Mouse (Mus musculus) testis, adult 2 months (tissue): ENCODE data around the gene Catsperz. TPM values are rescaled to one million over a fixed set of nuclear protein-coding genes. Genes with fewer than 3 reads are reported as not detected.
"Not testable (repeated sequence)": the region's sequence is repeated elsewhere in the genome, so short reads cannot be mapped to it uniquely, and the experiment has no call there.

Experiments
- H3K27ac ChIP-seq: fragments of 200-500 bp; 2 replicates; pipeline ENCODE4 v1.5.1; 2012; ENCODE audit warnings: low read depth, low read length; ENCODE audit not compliant: control insufficient read depth, insufficient read depth
- H3K27me3 ChIP-seq: fragments of 200-500 bp; 2 replicates; pipeline ENCODE4 v1.6.1; 2012; ENCODE audit warnings: mild to moderate bottlenecking, low read length, moderate library complexity; ENCODE audit not compliant: control insufficient read depth, insufficient read depth
- H3K36me3 ChIP-seq: fragments of 200-500 bp; 2 replicates; pipeline ENCODE4 v1.6.1; 2012; ENCODE audit warnings: mild to moderate bottlenecking, low read length; ENCODE audit not compliant: control insufficient read depth, insufficient read depth
- H3K4me1 ChIP-seq: fragments of 200-500 bp; 2 replicates; pipeline ENCODE4 v1.6.1; 2012; ENCODE audit warnings: low read length; ENCODE audit not compliant: control insufficient read depth, insufficient read depth
- H3K4me3 ChIP-seq: fragments of 200-500 bp; 2 replicates; pipeline ENCODE4 v1.5.1; 2012; ENCODE audit warnings: low read depth, mild to moderate bottlenecking, low read length, moderate library complexity, mixed read lengths; ENCODE audit not compliant: control insufficient read depth
- CTCF ChIP-seq: fragments of 200-500 bp; IDR thresholded peaks from 2 replicates; pipeline ENCODE4 v1.5.1; 2012; ENCODE audit warnings: low read depth, mild to moderate bottlenecking, inconsistent platforms, low read length, moderate library complexity; ENCODE audit not compliant: control insufficient read depth, insufficient read depth, insufficient replicate concordance
- POLR2A ChIP-seq: fragments of 200-500 bp; IDR thresholded peaks from 2 replicates; pipeline ENCODE4 v1.6.1; 2012; ENCODE audit warnings: low read depth, mild to moderate bottlenecking, inconsistent platforms, low read length, moderate library complexity; ENCODE audit not compliant: control insufficient read depth
- polyA plus RNA-seq: library from polyadenylated mRNA; depleted of rRNA; stranded (reverse); fragments of >200 nt; gene quantifications from 2 replicates; pipeline ENCODE4 v1.2.3, GENCODE M21; 2012

Catsperz gene
- polyA plus RNA-seq, 1 experiment = 1,294 TPM

DNA sequence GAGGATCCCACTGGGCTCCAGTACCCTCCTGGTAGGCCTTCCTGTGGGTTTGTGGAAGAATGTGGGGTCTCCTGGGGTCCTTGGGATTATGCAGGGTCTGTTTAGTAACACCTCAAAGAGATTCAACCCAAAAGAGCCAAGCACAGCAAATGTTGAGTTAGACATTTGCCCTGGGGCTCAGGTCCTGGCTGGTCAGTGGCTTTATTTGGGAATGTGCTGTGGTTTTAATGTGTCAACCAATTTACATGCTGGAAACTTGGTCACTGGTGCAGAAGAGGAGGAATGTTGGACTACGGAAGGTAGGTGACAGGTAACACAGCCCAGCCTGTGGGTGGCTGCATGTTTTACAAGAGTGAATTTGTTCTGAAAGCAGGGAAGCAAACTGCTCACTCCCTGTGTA lies 22.1 kb downstream of the Catsperz start:
- TF ChIP-seq CTCF (no peak), POLR2A (no peak)
- Histone ChIP-seq H3K4me3 (no peak overlapping the region), H3K36me3 (no peaks in the 10 kb centered on the region; the same call in 1 of the 2 replicates), H3K27me3 (no peaks in the 10 kb centered on the region), H3K27ac (no peak overlapping the region), H3K4me1 (peaks cover 7% of the 10 kb centered on the region)

DNA sequence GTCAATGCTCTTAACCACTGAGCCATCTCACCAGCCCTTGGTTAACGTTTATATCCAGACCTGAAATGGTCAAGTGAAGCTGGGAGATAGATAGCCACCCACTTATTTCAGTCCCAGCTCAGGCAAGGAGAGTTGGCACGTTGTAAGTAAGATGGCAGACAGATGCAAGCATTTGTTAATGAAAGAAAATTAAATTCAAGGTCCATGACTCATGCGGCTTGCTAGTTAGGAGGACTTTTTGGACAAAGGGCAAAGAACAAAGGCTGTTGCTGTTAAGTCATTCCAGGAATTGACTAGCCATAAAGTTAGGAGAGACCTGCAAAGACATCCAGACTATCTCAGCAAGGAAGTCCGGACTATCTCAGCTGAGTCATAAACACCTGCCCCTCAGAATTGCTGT lies 25.5 kb downstream of the Catsperz start:
- no peak overlapping the region for H3K27ac ChIP-seq
- TF ChIP-seq POLR2A = no peak
- no peak for TF ChIP-seq CTCF
- no peaks in the 10 kb centered on the region for H3K36me3 ChIP-seq
- no peak overlapping the region for H3K4me3 ChIP-seq
- no peaks in the 10 kb centered on the region for H3K4me1 ChIP-seq
- no peaks in the 10 kb centered on the region for H3K27me3 ChIP-seq

DNA sequence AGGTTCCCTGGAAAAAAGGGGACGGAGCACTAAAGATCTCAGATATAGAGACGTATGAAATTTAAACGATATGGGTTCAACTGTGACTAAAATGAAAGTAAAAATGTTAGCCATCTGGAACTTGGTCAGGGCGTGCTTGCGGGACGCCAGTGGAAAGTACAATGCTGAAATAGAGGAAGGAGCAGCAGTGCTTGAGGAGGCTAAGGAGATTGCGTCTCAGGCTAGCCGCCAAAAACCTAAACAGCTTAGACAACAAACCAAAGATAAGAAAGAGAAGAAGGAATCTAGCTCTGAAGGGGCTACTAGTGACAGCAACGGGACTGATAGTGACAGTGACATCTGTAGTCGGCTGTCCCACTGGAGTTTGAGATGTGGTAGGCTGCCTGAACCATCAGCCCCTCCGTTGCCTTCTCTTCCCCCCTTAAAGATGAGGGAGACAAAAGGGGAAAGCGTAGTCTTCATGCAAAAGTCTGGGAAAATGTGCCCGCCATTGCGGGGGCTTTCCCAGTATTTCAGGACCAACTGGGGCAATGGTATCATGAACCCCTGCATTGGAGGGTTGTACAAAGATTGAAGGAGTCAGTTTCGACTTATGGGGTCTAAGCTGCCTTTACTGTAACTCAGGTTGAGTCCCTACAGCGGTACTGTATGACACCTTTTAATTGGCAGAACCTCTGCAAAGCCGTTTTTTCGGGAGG lies 29.4 kb downstream of the Catsperz start:
- not testable (repeated sequence) for H3K27me3 ChIP-seq, H3K4me1 ChIP-seq, H3K27ac ChIP-seq, H3K36me3 ChIP-seq, H3K4me3 ChIP-seq

DNA sequence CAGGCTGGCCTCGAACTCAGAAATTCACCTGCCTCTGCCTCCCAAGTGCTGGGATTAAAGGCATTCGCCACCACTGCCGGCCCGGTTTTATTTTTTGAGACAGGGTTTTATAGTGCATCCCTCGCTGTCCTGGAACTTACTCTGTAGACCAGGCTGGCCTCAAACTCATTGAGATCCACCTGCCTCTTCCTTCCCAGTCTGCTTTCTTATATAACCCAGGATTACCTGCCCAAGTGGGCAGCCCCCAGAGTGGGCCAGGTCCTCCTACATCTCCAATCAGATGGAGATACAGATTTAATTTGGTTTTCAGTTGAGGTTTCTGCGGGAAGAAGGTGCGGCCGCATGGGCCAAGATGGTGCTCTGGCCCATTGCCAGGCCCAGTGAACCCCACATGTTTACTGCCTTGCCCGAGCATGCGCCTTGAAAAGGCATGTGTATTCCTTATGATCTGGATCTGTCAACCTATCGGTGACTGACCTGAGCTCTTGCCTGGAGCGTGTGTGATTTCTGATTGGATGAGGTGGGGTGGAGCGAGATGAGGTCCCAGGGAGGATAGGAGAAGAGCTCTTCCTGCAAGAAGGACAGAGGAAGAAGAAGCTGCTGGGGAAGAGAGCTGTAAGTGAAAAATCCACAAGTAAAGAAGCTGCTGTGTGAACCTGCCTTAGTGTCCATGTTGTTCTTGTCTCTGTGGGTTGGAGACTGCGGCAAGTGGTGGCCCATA lies 31.3 kb downstream of the Catsperz start:
- TF ChIP-seq CTCF = no peak
- Histone ChIP-seq H3K36me3 (no peaks in the 10 kb centered on the region), H3K4me1 (peaks cover 2% of the 10 kb centered on the region; the same call in 1 of the 2 replicates)

DNA sequence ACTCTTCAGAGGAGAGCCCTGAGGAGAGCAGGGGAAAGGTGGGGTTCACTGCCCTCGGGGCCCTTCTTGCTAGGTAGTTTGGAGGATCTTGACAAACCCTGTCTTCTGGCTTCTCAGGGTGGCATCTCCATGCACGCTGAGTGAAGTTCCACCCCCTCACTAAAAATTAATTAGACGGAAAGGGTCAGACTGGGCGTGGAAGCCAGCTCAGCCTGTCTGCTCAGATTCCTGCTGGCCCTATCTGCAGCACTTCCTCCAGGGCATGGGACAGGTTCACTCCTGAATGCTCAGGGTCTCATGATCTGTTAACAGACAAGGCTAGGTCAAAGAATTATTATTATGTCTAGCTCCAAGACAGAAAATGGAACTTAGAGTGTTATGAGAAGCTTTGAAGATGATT lies 32.7 kb downstream of the Catsperz start:
- H3K4me3 ChIP-seq = no peak overlapping the region
- H3K36me3 ChIP-seq = no peaks in the 10 kb centered on the region
- peaks cover 2% of the 10 kb centered on the region; the same call in 1 of the 2 replicates for H3K4me1 ChIP-seq
- H3K27me3 ChIP-seq = no peaks in the 10 kb centered on the region
- TF ChIP-seq POLR2A (no peak), CTCF (no peak)
- H3K27ac ChIP-seq = no peak overlapping the region

More for the DNA sequence above, 31.3 kb downstream of the Catsperz start:
- Histone ChIP-seq H3K4me3 (no peak overlapping the region), H3K27ac (no peak overlapping the region), H3K27me3 (no peaks in the 10 kb centered on the region)

DNA sequence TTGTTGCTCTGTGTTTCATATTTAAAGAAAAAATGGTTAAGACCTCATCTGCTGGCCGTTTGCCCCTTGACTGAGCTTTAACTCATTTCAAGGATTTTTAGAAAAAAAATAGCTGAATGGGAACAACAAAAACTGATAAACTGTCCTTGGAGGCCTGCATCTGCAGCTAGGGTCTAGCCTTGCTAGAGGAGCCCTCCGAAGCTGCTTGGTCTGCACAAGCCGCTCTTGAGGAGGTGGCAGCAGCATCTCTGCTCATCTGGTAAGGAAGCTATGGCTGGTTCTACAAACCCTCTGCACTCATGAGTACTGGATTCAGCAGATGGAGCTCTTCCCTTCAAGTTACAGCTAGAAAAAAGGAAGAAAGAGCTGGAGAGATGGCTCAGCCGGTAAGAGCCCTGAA lies 47.2 kb downstream of the Catsperz start:
- Histone ChIP-seq H3K4me3 (no peak overlapping the region), H3K27me3 (no peaks in the 10 kb centered on the region), H3K36me3 (no peaks in the 10 kb centered on the region), H3K4me1 (no peaks in the 10 kb centered on the region), H3K27ac (no peak overlapping the region)
- TF ChIP-seq POLR2A = no peak
- no peak for TF ChIP-seq CTCF

DNA sequence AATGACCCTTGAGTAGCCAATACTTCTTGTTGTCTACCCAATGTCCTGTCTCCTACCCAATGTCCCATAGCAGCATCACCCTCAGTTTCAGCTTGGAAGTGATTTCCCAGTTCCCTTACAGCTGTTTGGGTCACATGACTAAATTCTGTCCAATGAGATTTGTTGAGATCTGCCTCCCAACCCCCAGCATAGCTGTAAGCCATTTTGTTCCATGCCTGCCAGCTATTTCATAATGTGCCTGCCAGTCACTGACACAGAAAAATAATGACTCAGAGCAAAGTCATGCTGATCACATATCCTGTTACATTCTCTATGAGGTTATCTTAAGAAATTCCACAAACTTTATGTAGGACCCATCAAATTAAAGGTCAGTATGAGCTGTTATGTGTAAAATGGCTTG lies 48.4 kb downstream of the Catsperz start:
- no peaks in the 10 kb centered on the region for H3K4me1 ChIP-seq

DNA sequence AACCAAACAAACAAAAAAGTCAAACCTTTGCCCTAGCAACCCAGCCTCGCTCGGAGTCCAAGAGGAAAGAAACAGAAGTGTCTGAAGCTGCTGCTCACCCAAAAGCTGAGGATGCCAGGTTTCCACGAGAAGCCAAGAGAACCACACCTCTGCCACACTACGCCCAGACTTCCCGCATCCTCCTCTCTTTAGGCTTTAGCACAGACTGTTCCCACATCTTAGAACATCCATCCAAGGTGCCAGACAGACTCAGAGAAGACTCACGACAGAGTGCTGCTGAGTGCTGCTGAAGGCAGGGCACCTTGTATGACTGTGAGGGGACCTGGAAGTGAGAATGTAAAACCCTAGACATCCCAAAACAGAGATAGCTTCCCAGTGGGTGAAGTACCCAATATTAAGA lies 49.3 kb downstream of the Catsperz start:
- no peaks in the 10 kb centered on the region for H3K36me3 ChIP-seq
- TF ChIP-seq CTCF (no peak), POLR2A (no peak)
- H3K4me1 ChIP-seq = no peaks in the 10 kb centered on the region
- no peak overlapping the region for H3K4me3 ChIP-seq
- no peaks in the 10 kb centered on the region for H3K27me3 ChIP-seq
- no peak overlapping the region for H3K27ac ChIP-seq

More for the DNA sequence above, 48.4 kb downstream of the Catsperz start:
- Histone ChIP-seq H3K27me3 (no peaks in the 10 kb centered on the region), H3K36me3 (no peaks in the 10 kb centered on the region), H3K4me3 (no peak overlapping the region), H3K27ac (no peak overlapping the region)
- TF ChIP-seq CTCF (no peak), POLR2A (no peak)
